9 mouse cellular contexts compared by ENCODE assay signal in genomic region chr5:98253838-98254821, GRCm38 (mm10). TPM values are rescaled to one million over a fixed set of nuclear protein-coding genes. Genes with fewer than 3 reads are reported as not detected.
A peak's percentile ranks its signal among the peaks of the same experiment; 100 is the strongest.
DNase-seq lines count a peak whose midpoint lies in the region; ATAC-seq and TF ChIP-seq lines count a peak whose summit lies in the region.
"Had no signal": no experiment of that assay in that cellular context is flagged by ENCODE, and none has a peak within 500 bp of the region (broad histone marks: within the 10 kb centered on the region; RNA-seq: fewer than 3 reads in every experiment).

TSS of gene Fgf5 (plus strand) at chr5:98254184.

- no peaks in the 10 kb centered on the region for H3K36me3 ChIP-seq in thymus, adult 2 months (ENCODE audit: control insufficient read depth, insufficient read depth, low read length)
- no peaks in the 10 kb centered on the region for H3K36me3 ChIP-seq in heart, embryonic 13.5 days

- TF ChIP-seq CTCF in thymus, adult 2 months (IDR thresholded peaks at IDR 0.05; ENCODE audit: borderline replicate concordance, control insufficient read depth, extremely low read depth, insufficient read depth, low read length, poor library complexity) = no peak
- no peak for TF ChIP-seq CTCF in layer of hippocampus, adult 2 months (conservative IDR thresholded peaks at IDR 0.05)

- H3K4me3 ChIP-seq in thymus, adult 2 months (ENCODE audit: control insufficient read depth, insufficient read depth, low read length) = no peak within 1 kb of the TSS
- peak within 1 kb of the TSS; percentile 73 for H3K4me3 ChIP-seq in heart, embryonic 13.5 days
- H3K4me3 ChIP-seq in layer of hippocampus, adult 2 months = peak within 1 kb of the TSS; percentile 72

- peak within 1 kb of the TSS; percentile 98 for H3K4me2 ChIP-seq in heart, embryonic 13.5 days

- peaks cover 11% of the 10 kb centered on the region; the same call in 1 of the 2 replicates for H3K27me3 ChIP-seq in thymus, adult 2 months (ENCODE audit: control insufficient read depth, insufficient read depth, low read length)
- peaks cover 78% of the 10 kb centered on the region for H3K27me3 ChIP-seq in heart, embryonic 13.5 days (replicated peaks)

- H3K9ac ChIP-seq in heart, embryonic 13.5 days = peak within 1 kb of the TSS; percentile 83

- ATAC-seq in heart, embryonic 13.5 days (ENCODE audit: extremely low read depth, insufficient number of reproducible peaks, low FRiP score, low TSS enrichment) = peak; percentile 58; the same call in 1 of the 2 replicates
- ATAC-seq in megakaryocyte progenitor cell, adult 5-6 weeks (replicated peaks; ENCODE audit: poor library complexity) = no peak

- H3K4me1 ChIP-seq in thymus, adult 2 months (replicated peaks; ENCODE audit: control insufficient read depth, insufficient read depth, low read length) = no peaks in the 10 kb centered on the region; the same call in 1 of the 2 replicates
- peaks cover 18% of the 10 kb centered on the region for H3K4me1 ChIP-seq in heart, embryonic 13.5 days

- H3K9me3 ChIP-seq in heart, embryonic 13.5 days = no peaks in the 10 kb centered on the region

- no peak within 1 kb of the TSS for H3K27ac ChIP-seq in thymus, adult 2 months (ENCODE audit: control insufficient read depth, insufficient read depth, low read length)
- H3K27ac ChIP-seq in heart, embryonic 13.5 days (replicated peaks) = no peak within 1 kb of the TSS; the same call in 1 of the 2 replicates
- H3K27ac ChIP-seq in layer of hippocampus, adult 2 months = peak within 1 kb of the TSS; percentile 93

- WGBS in thymus, adult 2 months = 3% methylated on average over 79 of the region's 80 CpGs
- under 1% methylated on average over 80 of the region's 80 CpGs for WGBS in heart, embryonic 13.5 days

- TF ChIP-seq POLR2A in thymus, adult 2 months (IDR thresholded peaks at IDR 0.05; ENCODE audit: control insufficient read depth, extremely low read depth, insufficient read depth, low read length, poor library complexity) = no peak

- peak; percentile 8 for DNase-seq in thymus, postnatal 4 days
- DNase-seq in thymus, adult 2 months = no peak
- peak; percentile 65 for DNase-seq in embryo, embryonic 10.5 days (ENCODE audit: low spot score)
- peak; percentile 5 to 45 for DNase-seq in layer of hippocampus, adult 2 months (ENCODE audit: low spot score in 2 of 2)
- DNase-seq in lung, postnatal 10 days = peak; percentile 52
- DNase-seq in right cerebral cortex, postnatal 36 days (ENCODE audit: low spot score in 2 of 2) = peak; percentile 30 to 48

RNA-seq across cellular contexts. Expression of gene Fgf5, which starts in this region (rescaled TPM):
- polyA plus RNA-seq in thymus, adult 2 months (2012; rRNA removed) = not detected in 2 replicates
- 0.60 and 0.82 TPM in 2 replicates for polyA plus RNA-seq in heart, embryonic 13.5 days (2015; fragmentation: Nextera tagmentation; extraction: Ambion mirVana)
- total RNA-seq in layer of hippocampus, adult 2 months (2021) = 1 to 10 TPM; 4.3 to 5.1 TPM
- not detected in 2 replicates for total RNA-seq in megakaryocyte progenitor cell, adult 5-6 weeks (2015)
- not detected in 2 replicates for total RNA-seq in megakaryocyte progenitor cell, adult 5-6 weeks (2017)
- total RNA-seq: neutrophil, adult 5-6 weeks had no signal

Comparison
In these comparisons a context has a peak if more than half of its experiments do, and no peak if none do; other contexts are left out.
1. RNA of gene Fgf5 (total RNA-seq): 4.3 to 5.1 TPM in layer of hippocampus, adult 2 months; not detected in megakaryocyte progenitor cell, adult 5-6 weeks; every median in the first group is over 4 times any median in the second.
2. Peak in ATAC-seq, H3K4me3 ChIP-seq, H3K9ac ChIP-seq and H3K4me2 ChIP-seq in heart, embryonic 13.5 days; RNA of the gene not detected or under 1 TPM.